Mouse (Mus musculus): ENCODE measurements at regions not wholly inside any gene's neighbourhood (a gene's known extent, or its start where the extent isn't known, plus 50 kb on each side); places are given as distances from the start of the nearest gene placed in this dataset.

DNA sequence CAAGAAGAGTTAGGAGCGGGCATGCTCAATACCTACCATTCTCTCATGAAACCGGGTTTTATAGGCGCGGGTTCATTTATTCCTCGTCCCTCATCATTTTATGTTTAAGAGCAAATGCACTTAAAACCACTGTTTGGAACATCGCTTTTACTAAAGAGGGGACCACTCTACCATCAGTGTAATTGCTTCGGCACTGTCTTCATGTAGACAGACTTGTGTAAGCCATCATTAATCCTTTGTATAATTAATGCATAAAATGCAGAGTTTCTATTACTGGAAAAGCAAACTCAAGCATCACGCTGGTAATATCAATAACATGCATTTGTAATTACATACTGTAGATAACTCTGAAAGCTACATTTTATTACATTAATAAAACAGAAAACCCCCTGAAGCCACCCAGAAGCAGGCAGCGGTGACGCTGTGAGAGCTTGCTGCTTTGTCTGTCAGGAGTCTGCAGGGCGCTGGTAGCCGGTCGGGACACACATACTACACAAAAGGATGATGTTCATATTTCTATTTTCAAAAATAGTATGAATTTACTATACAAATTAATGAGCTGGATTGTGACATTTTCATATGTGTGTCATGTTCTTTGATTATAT lies 99.2 kb downstream of the Zfp281 start:
- no peak for DNase-seq

DNA sequence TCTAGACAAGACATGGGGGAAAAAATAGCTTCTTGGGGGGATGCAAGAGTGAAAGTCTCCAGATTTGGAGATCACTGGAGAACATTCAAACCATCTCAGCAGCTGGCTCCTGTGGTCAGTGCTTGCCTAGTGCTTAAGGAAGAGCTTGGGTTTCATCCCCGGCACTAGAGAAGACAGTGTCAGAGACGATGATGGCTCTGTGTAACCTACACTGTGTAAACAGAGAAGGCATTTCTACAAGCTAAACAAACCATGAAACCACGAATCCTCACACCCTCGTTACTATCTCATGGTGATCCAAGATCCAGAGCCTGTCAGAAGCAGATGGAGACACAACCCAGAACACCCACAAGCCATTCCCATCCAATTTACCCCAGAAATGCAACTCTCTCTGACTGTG lies 100.5 kb downstream of the Zfp281 start:
- no peak for DNase-seq

DNA sequence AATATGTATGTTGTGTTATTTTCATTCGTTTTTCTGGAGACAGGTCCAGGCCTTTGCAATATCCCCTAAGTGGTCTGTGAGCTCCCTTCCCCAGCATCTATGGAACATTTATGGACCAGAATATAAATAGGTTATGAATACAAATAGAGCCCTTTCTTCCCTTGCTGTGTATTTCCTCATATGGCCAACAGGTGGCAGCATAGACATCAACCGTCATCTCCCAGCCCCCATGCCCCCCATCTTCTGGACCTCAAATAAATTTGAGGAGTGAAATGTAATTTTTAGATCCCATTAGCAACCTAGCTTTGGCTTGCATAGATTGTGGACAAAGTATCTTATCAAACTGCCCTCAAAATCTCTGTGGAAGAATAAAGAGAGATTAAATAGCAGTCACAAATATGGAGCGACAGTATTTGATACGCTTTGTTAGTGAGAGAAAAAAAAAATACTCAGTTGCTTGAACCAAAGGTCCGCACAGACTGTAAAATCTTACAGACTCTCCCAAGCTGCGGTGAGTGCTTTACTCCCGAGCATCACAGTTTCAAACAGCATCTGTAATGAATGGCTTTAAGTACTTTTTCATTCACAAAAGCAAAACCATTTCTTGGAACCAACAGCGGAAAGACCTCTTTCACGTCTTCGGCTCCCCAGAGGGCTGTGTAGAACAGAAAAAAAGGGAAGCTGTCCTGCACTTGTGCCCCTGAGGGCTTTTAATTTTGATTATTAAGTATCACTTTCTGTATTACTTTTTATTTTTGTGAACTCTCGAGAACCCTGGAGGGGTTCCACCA lies 101.6 kb downstream of the Zfp281 start:
- DNase-seq, result peak; percentile 50

DNA sequence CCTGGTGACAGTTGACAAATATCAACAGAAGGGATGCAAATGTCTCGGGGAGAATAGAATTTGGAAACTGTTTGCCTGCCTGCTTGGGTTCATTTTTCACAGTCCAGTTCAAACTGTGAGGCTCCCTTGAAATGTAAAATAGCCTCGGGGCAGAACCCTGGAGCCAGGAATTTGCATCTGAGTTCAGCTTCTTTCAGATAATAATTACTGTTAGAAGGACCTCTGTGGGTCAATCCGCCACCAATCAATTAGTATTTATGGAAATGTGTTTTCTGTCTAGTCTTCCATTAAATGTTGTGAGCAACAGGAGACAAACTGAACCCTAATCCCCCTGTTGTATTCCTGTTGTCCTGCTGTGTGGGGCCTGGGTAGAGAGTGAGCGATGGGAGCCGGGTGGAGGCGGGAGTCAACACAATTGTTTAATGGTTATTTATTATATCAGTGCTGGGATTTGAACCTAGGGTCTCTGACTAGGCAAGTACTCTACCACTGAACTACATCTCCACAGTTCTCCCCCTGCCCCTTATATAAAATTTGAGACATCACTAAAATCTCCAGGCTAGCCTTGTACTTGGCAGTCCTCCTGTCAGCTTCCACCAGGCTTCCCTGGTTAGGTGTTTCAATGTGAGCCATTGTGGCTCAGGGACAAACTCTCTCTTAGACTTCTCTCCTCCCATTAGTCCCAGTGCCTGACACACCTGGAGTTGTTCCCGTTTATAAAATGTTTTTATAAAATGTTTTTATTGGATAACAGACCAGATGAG lies 103.3 kb downstream of the Zfp281 start:
- DNase-seq, result no peak

DNA sequence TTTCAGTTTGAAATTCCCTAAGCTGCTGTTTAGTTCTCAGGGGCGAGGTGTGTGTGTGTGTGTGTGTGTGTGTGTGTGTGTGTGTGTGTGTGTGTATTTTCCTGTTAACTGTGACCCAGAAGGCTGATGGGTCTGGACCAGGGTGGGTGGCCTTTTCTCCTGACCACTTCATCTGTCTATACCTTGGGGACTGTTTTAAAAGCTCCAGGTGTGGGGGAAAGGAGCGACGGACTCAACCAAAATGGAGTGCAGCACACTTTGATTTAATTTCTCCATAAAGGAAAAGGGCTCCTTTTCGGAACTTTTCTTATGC lies 103.9 kb downstream of the Zfp281 start:
- DNase-seq, result no peak

DNA sequence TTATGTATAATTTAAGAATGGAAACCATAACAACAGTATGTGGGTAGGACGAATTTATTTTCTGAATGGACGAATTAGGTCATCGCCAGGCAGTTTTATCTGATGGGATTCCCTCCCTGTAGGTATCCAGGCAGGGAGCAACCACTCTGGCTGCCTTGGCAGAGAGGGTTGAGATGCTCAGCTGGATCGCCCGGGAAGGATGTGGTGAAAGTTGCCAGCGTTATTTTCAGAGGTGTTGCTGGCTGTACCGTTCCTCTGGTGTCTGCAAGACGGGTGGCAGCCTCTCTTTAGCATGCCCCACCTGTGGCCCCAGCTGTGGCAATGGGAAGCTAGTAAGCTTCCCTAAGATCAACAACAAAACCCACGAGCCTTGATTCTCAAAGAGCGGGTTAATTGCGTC lies 105.9 kb downstream of the Zfp281 start:
- no peak for DNase-seq

DNA sequence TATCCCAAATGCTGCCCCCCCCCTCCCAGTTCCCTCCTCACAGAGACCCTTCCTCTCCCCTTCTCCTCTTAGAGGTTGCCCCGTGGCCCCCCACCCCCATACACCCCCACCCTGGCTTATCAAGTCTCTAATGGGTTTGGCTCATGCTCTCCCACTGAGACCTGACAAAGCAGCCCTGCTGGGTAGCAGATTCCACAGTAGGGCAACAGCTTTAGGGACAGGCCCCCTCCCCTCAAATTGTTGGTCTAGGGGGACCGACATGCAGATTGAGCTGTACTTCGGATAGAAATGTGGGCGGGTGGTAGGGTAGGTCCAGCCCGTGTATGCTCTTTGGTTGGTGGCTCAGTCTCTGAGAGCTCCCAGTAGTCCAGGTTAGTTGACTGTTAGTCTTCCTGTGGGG lies 113.3 kb downstream of the Zfp281 start:
- DNase-seq, result no peak

DNA sequence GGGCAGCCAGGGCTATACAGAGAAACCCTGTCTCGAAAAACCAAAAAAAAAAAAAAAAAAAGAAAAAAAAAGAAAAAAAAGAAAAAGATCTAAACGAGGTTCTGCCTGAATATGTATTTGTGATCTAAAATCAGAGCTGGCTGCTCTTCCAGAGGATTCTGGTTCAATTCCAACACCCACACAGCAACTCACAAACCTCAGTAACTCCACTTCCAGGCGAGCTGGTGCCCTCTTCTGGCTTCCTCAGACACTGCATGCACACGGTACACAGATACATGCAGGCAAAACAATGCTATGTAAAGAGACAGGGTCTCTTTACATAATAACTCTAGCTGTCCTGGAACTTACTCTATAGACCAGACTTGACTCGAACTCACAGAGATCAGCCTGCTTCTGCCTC lies 114.8 kb downstream of the Zfp281 start:
- peak; percentile 37 for DNase-seq

DNA sequence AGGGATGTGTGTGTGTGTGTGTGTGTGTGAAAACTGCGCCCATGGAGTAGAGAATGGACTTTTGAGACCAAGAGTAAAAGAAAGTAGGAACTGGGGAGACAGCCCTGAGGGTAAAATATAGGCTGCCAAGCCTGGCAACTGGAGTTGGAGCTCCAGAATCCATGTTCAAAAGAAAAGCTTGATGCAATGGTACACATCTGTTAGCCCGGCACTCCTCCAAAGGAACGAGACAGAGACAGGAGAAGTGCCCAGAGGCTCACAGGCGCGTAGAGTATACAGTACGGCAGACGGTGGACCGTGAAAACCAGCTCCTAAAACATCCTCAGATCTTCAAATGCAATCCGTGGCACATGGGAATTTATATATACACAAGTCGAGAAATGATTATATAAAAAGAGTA lies 116.4 kb downstream of the Zfp281 start:
- no peak for DNase-seq

DNA sequence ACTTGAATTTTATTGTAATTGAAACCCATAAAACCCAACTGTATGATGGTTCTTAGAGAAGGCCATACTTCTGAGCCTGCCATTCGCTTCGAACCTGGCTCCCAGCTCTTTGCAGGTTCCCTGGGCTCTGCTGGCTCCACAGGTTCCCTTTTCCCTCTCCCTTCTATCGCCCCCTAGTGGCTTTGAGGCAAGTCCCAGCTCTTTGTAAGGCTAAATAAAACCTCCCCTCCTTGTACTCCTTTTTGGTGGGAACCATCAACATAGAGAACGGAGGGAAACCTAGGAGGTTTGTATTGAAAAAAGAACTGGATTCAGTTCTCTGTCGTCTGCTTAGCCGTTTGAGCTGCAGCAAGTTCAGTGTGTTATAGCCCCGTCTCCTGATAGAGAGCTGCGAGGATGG lies 124.5 kb downstream of the Zfp281 start:
- peak; percentile 68 for DNase-seq

DNA sequence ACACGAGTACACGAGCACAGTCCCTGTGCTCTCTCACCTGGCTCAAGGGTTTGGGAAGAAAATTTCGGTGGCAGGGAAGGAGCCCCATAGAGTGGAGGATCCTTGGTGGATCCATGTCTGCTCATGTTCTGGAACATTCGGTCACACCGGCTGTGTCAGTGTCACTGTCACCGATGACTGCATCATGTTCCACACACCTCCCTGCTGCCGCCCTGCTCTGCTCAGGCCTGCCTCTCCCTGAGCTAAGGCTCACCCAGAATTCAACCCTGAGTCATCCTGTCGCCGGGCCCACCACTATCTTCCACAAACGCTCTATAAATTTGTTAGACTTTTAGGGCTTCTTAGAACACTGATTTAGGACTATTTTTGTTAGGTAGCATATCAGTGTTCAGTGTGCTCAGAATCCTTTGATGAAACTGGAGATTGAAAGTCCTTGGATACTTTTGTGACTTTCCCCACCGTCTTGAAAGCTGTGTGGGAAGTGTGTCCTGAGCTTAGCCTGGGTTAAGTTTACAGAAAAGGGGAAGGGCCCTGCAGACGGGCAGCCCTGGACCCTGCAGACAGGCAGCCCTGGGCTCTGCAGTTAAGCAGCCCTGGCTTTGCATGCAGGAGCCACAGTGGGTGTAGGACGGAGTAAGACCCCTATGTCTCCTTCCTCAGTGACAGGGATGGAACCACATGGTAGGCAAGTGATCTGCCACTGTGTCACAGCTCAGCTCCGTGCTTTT lies 126.9 kb downstream of the Zfp281 start:
- no peak for DNase-seq

DNA sequence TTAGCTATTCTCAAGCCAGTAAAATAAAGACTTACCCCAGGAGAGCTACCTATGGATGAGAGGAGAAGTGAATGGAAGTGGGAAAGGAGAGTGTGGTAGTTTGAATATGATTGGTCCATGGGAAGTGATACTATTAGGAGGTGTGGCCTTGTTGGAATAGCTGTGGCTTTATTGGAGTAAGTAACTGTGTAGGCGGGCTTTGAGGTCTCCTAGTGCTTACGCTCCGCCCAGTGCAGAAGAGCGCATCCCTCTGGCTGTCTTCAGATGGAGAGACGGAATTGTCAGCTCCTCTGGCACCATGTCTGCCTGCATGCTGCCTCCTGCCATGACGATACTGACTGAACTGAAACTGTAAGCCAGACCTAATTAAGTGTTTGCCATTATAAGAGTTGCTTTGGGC lies 129.6 kb downstream of the Zfp281 start:
- DNase-seq, result no peak

DNA sequence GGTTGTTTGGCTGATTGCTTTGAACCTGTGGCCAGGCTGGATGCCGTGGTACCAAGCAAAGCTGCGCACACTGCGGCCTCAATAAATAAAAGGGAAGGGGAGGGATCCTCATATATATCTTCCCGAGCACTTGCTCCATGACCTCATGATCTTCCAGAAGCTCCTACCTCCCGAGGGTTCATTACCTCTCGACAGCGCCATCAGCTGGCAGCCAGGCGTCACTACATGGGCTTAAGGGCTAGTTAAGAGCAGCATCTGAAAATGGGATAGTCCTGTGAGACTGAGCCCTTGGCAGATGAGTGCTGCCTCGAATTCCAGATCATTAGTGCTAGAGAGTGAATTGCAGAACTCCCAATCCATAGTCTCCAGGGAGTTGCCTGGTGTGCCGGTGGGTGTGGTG lies 134.0 kb downstream of the Zfp281 start:
- DNase-seq, result no peak

DNA sequence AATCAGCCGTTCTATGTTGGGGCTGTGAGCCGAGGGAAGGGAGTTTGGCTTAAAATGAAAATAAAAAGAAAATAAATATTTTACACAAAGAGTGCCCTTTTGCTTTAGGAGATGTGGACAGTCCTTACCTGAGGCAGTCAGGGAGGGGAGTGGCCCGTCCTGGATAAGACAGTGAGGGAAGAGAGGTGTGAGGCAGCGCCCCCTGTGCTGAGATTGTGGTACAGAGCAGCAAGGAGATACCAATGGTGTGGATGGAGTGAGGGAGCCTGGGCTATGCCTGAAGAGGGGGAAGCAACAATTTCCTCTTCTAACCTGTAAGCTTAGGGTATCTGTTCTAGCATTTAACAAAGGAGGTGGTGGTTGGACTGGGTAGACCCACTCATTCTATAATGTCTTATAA lies 134.5 kb downstream of the Zfp281 start:
- DNase-seq, result no peak

DNA sequence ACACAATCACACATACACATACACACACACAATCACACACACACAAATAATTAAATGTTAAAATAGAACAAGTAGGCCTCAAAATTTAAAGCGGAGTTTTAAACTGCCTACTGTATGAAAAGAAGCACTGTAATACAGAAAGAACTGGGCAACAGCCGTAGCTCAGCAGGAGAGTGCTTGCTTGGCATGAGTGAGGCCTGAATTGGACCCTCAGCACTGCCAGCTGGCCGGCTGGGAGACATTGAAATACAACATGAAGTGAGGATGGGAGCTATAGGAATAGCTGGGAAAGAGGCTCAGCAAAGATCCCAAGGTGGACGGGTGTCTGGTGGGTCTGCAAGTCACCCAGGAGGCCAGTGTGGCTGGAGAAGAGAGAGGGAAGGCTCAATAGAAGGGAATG lies 136.8 kb downstream of the Zfp281 start:
- no peak for DNase-seq

DNA sequence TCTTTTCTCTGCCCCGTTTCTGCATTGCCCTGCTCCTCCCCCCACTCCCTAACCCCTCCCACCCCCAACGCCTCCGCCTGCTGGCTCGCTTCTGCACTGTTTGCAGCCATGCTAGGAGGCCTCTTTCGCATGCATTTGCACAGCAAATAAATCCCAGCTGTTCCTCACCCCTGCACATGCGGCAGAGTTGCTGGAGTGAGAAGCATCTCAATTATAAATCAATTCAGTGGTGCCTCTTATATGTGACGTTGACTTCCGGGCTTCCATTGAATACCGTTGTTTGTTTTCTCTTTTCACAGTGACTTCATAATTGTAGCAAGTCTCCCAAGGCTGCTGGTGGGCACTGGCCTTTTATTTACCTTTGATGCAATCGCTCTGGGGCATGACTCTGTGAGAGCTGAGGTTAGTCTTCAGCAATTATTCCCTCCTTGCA lies 144.3 kb downstream of the Zfp281 start:
- peak; percentile 64 for DNase-seq

DNA sequence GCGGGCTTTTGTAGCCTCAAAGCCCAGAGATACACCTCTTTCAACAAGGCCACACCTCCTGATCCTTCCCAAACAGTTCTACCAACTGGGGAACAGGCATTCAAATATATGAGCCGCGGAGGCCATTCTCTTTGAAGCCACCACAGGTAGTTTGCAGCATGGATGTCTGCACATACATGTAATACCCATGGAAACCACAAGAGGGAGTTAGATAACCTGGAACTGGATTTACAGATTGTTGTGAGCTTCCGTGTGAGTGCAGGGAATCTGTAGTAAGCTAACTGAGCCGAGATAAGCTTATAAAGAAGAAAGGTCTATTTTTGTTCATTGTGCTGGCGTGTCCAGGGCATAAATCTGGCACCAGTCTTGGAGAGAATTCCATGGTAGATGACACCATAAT lies 149.0 kb downstream of the Zfp281 start:
- no peak for DNase-seq

DNA sequence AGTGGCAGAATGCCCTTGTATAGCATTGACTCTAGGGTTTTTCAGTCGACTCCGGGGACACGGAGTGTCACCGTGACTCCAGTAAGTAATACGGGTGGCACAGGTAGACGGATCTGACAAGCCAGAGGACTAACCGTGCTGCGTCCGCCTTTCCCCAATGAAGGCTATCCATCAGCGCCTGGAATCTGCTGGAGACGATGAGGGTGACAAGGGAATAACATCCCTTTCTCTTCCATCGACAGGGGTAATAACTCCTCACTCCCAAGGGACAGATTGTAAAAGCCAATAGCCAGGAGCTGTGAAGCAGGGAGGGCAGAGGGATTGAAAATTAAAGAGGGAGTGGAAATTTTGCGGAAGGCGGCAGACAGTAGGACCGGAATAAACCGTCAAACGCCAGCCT lies 151.5 kb downstream of the Zfp281 start:
- no peak for DNase-seq

DNA sequence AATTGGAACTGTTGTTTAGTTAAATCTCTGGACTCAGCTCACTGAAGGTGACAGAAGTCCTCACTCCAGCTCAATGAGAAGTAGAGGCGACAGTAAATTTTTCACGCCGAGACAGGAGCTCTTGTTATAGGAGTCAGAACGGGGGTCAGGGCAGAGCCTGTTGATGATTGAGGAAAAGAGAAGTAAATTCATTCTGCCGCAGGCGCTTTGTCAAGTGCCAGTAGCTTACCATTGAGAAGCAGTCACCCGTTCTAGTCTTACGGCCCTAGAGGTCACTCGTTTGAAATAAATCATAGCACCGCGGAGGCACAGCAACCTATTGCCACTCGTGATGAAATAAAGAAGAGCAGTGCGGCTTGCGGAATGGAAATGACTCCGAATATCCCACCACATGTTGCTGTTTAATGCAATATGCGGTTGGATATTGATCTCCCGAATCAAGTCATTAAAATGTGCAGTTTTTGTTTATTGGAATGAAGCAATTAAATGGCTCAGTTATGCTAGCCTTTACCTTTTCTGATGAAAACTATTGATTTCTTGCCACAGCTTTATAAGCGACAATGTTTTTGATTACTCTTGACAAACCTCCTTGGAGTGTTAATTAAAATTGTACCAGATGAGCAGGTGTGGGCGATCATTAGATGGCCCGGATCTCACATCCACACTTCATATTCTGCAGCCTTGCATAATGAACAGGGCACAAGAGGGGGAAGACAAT lies 152.7 kb downstream of the Zfp281 start:
- DNase-seq, result peak; percentile 56

DNA sequence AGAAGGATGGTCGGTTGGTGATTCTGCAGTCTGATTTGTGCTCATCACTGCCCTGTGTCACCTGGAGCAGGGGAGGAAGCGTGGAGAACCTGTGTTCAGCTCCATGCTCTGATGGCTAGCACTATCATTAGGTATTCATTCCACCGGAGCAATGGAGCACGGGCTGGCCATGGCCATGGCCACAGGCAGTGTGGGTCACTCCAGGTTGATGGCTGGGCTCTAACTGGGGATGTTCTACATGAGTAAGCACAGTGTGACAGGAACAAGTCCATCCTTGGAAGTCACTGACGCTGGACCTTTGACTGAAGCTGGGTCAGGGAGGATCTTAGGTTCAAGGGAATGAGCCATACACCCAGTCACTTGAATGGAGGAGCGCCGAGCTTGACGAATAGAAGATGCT lies 154.7 kb downstream of the Zfp281 start:
- DNase-seq, result no peak

DNA sequence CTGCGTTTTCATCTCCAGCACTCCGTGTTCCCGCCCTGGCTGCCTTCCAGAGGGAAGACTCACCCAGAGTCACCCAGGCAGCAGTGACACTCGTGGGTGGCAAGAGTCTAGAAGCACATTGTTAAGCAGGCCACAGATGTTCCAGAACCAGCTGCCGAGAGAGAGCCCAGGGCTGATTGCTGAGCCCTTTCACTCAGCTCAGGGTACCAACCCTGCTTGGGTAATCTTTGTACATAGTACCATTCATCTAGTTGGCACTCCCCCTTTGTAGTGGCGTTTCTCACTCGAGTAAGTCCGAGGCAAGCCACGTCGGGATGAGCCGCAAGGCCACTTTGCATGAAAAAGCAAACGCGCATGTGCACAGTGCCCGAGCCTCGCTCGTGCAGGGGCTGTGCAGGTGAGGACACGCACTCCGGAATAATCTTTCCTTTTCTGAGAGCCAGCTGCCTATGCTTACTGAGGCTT lies 156.9 kb downstream of the Zfp281 start:
- DNase-seq, result peak; percentile 80

DNA sequence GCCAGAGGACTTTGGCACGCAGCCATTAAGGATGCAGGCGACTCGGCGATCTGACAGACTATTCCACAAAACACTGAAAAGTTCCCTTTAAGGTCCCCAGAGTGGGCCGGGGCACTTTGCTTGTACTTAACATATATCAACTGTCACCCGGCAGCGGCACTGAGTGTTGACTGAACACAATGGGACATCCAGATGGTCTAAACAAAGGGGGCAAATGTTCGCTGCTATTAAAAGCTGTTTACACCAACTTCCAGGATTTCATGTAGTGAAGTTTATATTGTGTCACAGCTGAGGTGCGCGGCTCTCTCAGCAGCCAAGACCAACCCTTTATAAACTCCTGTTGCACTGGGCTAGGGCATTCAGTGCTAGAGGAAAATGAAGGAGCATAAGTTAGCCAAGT lies 157.6 kb downstream of the Zfp281 start:
- peak; percentile 68 for DNase-seq

DNA sequence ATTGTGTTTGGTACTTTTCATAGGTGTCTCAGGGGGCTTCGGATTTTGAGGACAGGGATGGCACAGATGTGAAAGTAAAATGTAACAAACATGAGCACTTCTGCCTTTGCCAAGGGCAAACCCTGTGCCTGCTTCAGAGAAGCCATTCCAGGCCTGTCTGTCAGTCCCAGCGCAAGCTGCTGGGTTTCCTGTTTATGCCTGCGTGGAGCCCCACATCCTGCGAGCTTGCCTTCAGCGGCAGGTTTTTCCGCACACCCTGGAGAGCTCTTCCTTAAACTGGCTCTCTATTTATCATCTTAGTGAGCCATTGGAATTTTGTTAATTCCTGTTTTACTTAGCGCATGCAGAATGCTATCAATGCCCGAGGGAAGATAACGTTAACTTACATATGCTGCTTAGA lies 159.5 kb downstream of the Zfp281 start:
- no peak for DNase-seq

All from retina, postnatal 1 day (tissue).